Mouse (Mus musculus) kidney, adult 2 months (tissue): ENCODE data around the gene Zbtb20. TPM values are rescaled to one million over a fixed set of nuclear protein-coding genes. Genes with fewer than 3 reads are reported as not detected.

Experiments used
- DNase-seq: peaks from one replicate; pipeline ENCODE4 v3.0.0; 2021
- H3K27ac ChIP-seq: fragments of 200-500 bp; 2 replicates; pipeline ENCODE4 v1.5.1; 2012; ENCODE audit warnings: low read depth, low read length, control low read depth, inconsistent platforms; ENCODE audit not compliant: insufficient read depth
- H3K27me3 ChIP-seq: fragments of 200-500 bp; replicated peaks from 2 replicates; pipeline ENCODE4 v1.6.1; 2012; ENCODE audit warnings: mild to moderate bottlenecking, moderate library complexity, low read length, inconsistent platforms; ENCODE audit not compliant: control insufficient read depth, insufficient read depth
- H3K36me3 ChIP-seq: fragments of 200-500 bp; 2 replicates; pipeline ENCODE4 v1.6.1; 2012; ENCODE audit warnings: mild to moderate bottlenecking, moderate library complexity, low read length, inconsistent platforms; ENCODE audit not compliant: control insufficient read depth, insufficient read depth
- H3K4me1 ChIP-seq: fragments of 200-500 bp; 2 replicates; pipeline ENCODE4 v1.6.1; 2011; ENCODE audit warnings: low read length; ENCODE audit not compliant: control insufficient read depth, insufficient read depth
- H3K4me3 ChIP-seq: fragments of 200-500 bp; 2 replicates; pipeline ENCODE4 v1.5.1; 2011; ENCODE audit warnings: mild to moderate bottlenecking, low read depth, low read length, control low read depth; ENCODE audit not compliant: insufficient read depth
- CTCF ChIP-seq: fragments of 200-500 bp; conservative IDR thresholded peaks from 2 replicates; pipeline ENCODE4 v1.5.1; 2011; ENCODE audit warnings: low read depth, mild to moderate bottlenecking, control low read depth, low read length, moderate library complexity, mixed read lengths; ENCODE audit not compliant: insufficient read depth, insufficient read length
- POLR2A ChIP-seq: fragments of 200-500 bp; IDR thresholded peaks from one replicate; pipeline ENCODE4 v1.6.1; 2011; ENCODE audit warnings: low read depth, low read length, control low read depth
- WGBS: fragments of 180-500 bp; shearing (Covaris S2); methylation state at CpG from one replicate; pipeline ENCODE4 v1.1.7; 2018; 5-methylcytosine and 5-hydroxymethylcytosine counted together
- polyA plus RNA-seq: library from polyadenylated mRNA; depleted of rRNA; stranded (reverse); fragments of >200 nt; gene quantifications from 2 replicates; pipeline ENCODE4 v1.2.3, GENCODE M21; 2012

Gene Zbtb20
- polyA plus RNA-seq, 1 experiment = 25.1 TPM

- Histone ChIP-seq H3K27me3 (no peaks in the 10 kb centered on the region), H3K4me1 (peaks cover 9% of the 10 kb centered on the region; the same call in 1 of the 2 replicates), H3K4me3 (no peak overlapping the region; the same call in 1 of the 2 replicates), H3K36me3 (no peaks in the 10 kb centered on the region), H3K27ac (peak overlapping the region; percentile 36; the same call in 1 of the 2 replicates)
- TF ChIP-seq POLR2A (no peak), CTCF (no peak)
- WGBS = 69% methylated on average over 9 of the region's 9 CpGs
- no peak for DNase-seq
Measured at GRCm38 (mm10) chr16:43505314-43505950, 629.8 kb downstream of the Zbtb20 start.

- DNase-seq = peak; percentile 32
Measured at GRCm38 (mm10) chr16:43506189-43506751, 630.6 kb downstream of the Zbtb20 start.

GRCm38 (mm10) chr16:43506771-43507405 is 631.2 kb downstream of the Zbtb20 start:
- WGBS = 44% methylated on average over 10 of the region's 10 CpGs
- H3K27ac ChIP-seq = no peak overlapping the region
- no peak overlapping the region for H3K4me3 ChIP-seq
- H3K27me3 ChIP-seq = no peaks in the 10 kb centered on the region
- TF ChIP-seq CTCF = no peak
- no peak for TF ChIP-seq POLR2A
- no peak for DNase-seq
- peaks cover 9% of the 10 kb centered on the region; the same call in 1 of the 2 replicates for H3K4me1 ChIP-seq
- H3K36me3 ChIP-seq = no peaks in the 10 kb centered on the region

More at GRCm38 (mm10) chr16:43506189-43506751, 630.6 kb downstream of the Zbtb20 start:
- H3K27me3 ChIP-seq = no peaks in the 10 kb centered on the region
- H3K4me3 ChIP-seq = no peak overlapping the region
- 31% methylated on average over 9 of the region's 9 CpGs for WGBS
- no peaks in the 10 kb centered on the region for H3K36me3 ChIP-seq
- peak overlapping the region; percentile 35 for H3K27ac ChIP-seq
- peaks cover 9% of the 10 kb centered on the region; the same call in 1 of the 2 replicates for H3K4me1 ChIP-seq
- no peak for TF ChIP-seq POLR2A
- TF ChIP-seq CTCF = no peak

- H3K27ac ChIP-seq = no peak overlapping the region
- 78% methylated on average over 9 of the region's 9 CpGs for WGBS
Measured at GRCm38 (mm10) chr16:43508166-43508998, 632.7 kb downstream of the Zbtb20 start.

GRCm38 (mm10) chr16:43510516-43510915 is 634.8 kb downstream of the Zbtb20 start:
- Histone ChIP-seq H3K4me1 (0 out of 2 replicates have a peak, but pooled peaks cover 4% of the 10 kb centered on the region), H3K27me3 (no peaks in the 10 kb centered on the region), H3K4me3 (no peak overlapping the region), H3K36me3 (no peaks in the 10 kb centered on the region), H3K27ac (no peak overlapping the region; the same call in 1 of the 2 replicates)
- DNase-seq = no peak
- 75% methylated on average over 5 of the region's 5 CpGs for WGBS
- TF ChIP-seq CTCF (no peak), POLR2A (no peak)

More at GRCm38 (mm10) chr16:43508166-43508998, 632.7 kb downstream of the Zbtb20 start:
- H3K4me1 ChIP-seq = 0 out of 2 replicates have a peak, but pooled peaks cover 4% of the 10 kb centered on the region
- H3K27me3 ChIP-seq = no peaks in the 10 kb centered on the region
- no peak for DNase-seq
- no peaks in the 10 kb centered on the region for H3K36me3 ChIP-seq
- TF ChIP-seq POLR2A = no peak
- H3K4me3 ChIP-seq = no peak overlapping the region

- Histone ChIP-seq H3K27ac (no peak overlapping the region), H3K36me3 (no peaks in the 10 kb centered on the region), H3K4me1 (no peaks in the 10 kb centered on the region), H3K27me3 (no peaks in the 10 kb centered on the region), H3K4me3 (no peak overlapping the region)
- DNase-seq = no peak
- 87% methylated on average over 4 of the region's 4 CpGs for WGBS
- TF ChIP-seq CTCF (no peak), POLR2A (no peak)
Measured at GRCm38 (mm10) chr16:43511531-43511930, 635.9 kb downstream of the Zbtb20 start.
